Mouse (Mus musculus): ENCODE results near the gene Ankrd54.

Ankrd54 gene

GRCm38 (mm10) chr15:79062376-79063159 lies at the start of gene Ankrd54:
Gene Ankrd54, minus strand, starts transcription at chr15:79062893.
- DNase-seq (ENCODE audit: low spot score in 2 of 2): peak; percentile 99

DNA sequence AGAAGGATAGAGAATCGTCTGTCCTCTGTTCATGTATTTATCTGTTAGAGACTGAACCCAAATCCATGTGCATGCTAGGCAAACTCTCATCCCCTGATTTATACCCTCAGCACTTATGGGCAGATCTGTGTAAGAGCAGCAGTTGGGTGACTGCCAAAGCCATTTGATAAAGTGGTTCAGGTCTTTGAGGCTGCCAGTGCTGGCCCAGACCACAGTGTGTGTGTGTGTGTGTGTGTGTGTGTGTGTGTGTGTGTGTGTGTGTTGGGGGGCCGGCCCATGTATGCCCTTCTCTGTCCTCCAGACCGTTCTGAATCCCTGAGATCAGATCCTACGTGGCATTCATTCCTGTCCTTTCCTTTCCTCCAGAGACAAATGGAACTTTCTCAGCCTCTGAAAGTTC lies 49.1 kb upstream of the Ankrd54 start:
- no peak for DNase-seq (ENCODE audit: low spot score in 2 of 2)

GRCm38 (mm10) chr15:79110528-79110927 lies 47.8 kb upstream of the Ankrd54 start:
- DNase-seq (ENCODE audit: low spot score in 2 of 2): no peak

- no peak for DNase-seq (ENCODE audit: low spot score in 2 of 2)
Measured at GRCm38 (mm10) chr15:79110031-79110430, 47.3 kb upstream of the Ankrd54 start.

GRCm38 (mm10) chr15:79109321-79109934 lies 46.7 kb upstream of the Ankrd54 start:
- peak in 1 of 2 experiments; percentile 31 for DNase-seq (ENCODE audit: low spot score in 2 of 2)

- DNase-seq (ENCODE audit: low spot score in 2 of 2): peak in 1 of 2 experiments; percentile 44
Measured at GRCm38 (mm10) chr15:79108421-79109320, 46.0 kb upstream of the Ankrd54 start, which contains the start of gene Micall1. Gene Micall1, plus strand, starts transcription at chr15:79108898.

GRCm38 (mm10) chr15:79107966-79108365 lies 45.3 kb upstream of the Ankrd54 start:
- no peak for DNase-seq (ENCODE audit: low spot score in 2 of 2)

GRCm38 (mm10) chr15:79105804-79106203 lies 43.1 kb upstream of the Ankrd54 start:
- no peak for DNase-seq (ENCODE audit: low spot score in 2 of 2)

- DNase-seq (ENCODE audit: low spot score in 2 of 2): no peak
Measured at GRCm38 (mm10) chr15:79103264-79103663, 40.6 kb upstream of the Ankrd54 start.

DNA sequence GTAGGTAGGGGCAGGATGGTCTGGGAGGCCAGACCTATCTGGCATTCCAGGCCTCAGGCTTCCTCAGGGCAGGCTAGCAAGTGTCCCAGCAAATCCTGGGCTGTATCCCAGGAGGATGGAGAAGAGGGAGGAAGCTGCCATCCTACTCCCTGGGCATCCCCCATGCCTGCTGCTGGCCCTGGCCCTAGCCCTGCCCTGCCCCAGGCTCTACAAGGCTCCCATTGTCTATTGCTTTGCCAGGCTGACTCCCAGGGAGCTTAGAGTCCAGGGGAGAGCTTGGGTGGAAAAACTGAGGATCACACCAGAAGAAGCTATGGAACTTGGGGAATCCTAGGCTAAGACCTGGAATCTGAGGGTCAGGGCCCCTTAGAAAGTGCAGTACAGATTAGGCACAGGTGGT lies 38.8 kb upstream of the Ankrd54 start:
- no peak for DNase-seq (ENCODE audit: low spot score in 2 of 2)

GRCm38 (mm10) chr15:79100391-79100790 lies 37.7 kb upstream of the Ankrd54 start:
- no peak for DNase-seq (ENCODE audit: low spot score in 2 of 2)

DNA sequence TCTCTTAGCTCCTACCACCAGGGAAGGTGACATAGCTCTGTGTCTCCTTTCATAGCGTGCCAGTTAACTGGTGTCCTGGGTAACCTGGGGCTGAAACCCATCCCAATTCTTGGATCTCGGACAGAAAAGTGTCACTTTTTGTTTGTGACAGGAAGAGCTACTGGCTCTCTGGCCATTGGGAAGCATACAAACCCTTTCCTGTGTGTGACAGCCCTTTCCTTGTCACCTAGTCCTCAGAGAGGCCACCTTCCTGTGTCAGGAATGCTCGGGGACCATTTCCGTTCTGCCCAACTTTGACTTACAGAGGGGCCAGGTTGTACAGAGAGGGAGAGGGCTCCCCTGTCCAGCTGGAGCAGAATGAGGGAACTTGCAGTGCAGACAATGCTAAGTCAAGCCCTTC lies 36.8 kb upstream of the Ankrd54 start:
- DNase-seq (ENCODE audit: low spot score in 2 of 2): no peak

DNA sequence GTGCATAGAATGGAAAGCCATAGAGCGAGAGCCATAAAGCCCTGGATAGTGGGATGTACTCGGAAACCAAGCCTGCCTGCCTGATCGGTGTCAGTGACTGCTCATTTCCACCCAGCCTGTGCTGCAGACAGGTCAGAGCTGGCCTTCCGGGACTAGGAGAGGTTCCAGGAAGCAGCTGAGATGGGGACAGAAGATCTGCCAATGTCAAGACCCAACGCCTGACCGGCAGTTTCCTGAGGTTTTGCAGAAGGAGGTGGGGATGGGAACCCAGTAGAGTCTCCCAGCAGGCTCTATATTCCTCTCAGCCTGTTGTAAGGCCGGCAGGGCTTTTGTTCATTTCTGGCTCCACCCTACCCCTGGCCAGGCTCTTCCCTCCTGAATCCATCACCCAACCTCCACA lies 36.2 kb upstream of the Ankrd54 start:
- no peak for DNase-seq (ENCODE audit: low spot score in 2 of 2)

DNA sequence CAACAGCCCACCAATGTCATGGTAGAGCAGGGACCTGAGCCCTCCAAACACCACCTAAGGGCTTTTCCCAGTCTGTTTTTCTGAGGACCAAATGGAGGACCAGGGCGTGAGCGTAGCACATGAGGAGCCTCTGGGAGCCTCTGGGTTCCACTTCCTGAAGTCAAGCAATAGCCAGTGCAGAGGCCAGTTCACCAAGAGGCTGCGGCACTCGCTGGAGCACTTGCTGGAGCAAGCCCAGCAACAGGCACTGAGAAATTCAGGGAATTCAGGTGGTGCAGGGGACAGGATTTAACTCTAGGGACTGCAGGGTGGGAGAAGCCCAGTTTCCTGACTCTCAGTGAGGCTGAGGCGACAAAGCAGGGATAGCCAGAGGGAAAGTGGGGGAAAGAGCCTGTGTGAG lies 35.5 kb upstream of the Ankrd54 start:
- DNase-seq (ENCODE audit: low spot score in 2 of 2): no peak

GRCm38 (mm10) chr15:79097611-79098025 lies 34.9 kb upstream of the Ankrd54 start:
- peak in 1 of 2 experiments; percentile 33 for DNase-seq (ENCODE audit: low spot score in 2 of 2)

DNA sequence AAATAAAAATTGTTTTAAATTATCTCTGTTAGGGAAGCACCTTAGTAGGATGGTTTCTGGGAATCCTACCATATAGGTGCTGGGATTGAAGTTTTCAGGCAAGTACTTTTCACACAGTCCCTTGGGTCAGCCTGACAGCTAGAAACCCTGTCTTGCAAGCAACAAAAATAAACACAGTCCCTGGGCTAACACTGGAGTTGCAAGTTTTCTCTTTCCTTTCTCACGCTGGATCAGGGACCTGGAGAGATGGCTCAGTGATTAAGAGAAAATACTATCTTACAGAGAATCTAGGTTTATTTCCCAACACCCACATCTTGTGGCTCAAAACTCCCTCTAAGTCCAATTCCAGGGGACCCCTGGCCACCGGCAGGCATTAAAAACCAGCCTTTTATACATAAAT lies 34.4 kb upstream of the Ankrd54 start:
- no peak for DNase-seq (ENCODE audit: low spot score in 2 of 2)

DNA sequence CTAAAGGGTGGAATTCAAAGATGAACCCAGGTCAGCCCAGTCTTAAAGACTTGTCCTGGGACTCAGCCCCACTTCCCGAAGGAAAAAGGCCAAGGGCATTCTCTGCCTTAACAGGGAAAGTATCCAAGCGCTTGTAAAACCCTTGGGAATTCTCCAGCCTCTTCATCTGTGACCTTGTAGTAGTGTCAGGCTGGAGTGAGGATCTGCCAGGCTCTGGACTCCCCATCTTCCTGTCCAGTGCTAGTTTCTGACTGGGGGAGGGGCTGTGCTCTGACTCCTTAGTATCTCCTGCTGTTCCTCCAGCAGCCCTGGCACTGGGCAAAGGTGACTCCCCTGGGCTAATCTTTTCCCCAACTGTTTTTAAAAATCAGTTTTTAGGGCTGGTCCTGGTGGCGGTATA lies 33.9 kb upstream of the Ankrd54 start:
- no peak for DNase-seq (ENCODE audit: low spot score in 2 of 2)

DNA sequence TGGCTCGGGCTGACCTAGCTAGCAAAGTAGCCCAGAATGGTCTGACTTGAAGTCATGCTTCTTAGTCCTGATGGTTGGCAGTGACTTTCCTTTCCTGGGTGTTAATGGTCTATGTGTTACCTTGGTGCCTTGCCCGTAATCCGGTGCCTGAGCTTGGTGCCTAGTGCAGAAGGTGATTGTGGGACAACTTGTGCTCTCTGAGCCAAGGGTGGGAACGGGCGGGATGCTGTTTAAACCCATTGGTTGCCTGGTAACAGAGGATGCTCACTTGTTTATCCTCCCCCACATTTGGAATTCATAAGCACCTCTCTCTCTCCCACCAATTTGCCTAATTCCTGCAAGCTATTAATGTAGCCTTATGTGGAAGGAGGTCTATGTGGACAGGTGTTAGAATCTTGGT lies 32.8 kb upstream of the Ankrd54 start:
- DNase-seq (ENCODE audit: low spot score in 2 of 2): no peak

GRCm38 (mm10) chr15:79093083-79093839 lies 30.6 kb upstream of the Ankrd54 start:
- no peak for DNase-seq (ENCODE audit: low spot score in 2 of 2)

GRCm38 (mm10) chr15:79092284-79092683 lies 29.6 kb upstream of the Ankrd54 start:
- DNase-seq (ENCODE audit: low spot score in 2 of 2): no peak

GRCm38 (mm10) chr15:79079567-79079966 lies 16.9 kb upstream of the Ankrd54 start:
- no peak for DNase-seq (ENCODE audit: low spot score in 2 of 2)
